Mouse (Mus musculus): ENCODE measurements at regions not wholly inside any gene's neighbourhood (a gene's known extent, or its start where the extent isn't known, plus 50 kb on each side); places are given as distances from the start of the nearest gene placed in this dataset.

DNA sequence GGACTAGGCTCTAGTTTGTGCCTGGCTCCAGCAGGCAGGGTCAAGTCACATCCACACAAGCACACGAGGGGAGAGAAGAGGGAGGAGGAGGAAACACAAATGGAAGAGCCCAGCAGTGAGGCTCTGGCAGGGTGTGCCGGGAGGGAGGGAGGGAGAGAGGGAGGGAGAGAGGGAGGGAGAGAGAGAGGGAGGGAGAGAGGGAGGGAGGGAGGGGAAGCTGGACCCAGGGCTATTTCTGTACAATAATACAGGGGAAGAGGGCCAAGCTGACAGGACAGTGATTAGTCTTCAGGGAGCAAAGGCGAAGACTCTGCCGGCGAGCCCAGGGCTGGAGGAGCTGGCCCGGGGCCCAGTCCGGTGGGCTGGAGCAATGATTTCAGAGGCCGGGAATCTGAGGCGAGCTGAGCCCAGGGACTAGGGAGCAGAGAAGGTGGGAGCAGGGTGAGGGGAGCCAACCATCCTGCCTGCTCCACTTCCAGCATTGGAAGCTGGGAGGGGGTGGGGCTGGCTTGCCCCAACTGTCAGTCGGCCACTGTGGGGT is 155.6 kb downstream of the Efnb1 start:
- DNase-seq, result peak; percentile 28

DNA sequence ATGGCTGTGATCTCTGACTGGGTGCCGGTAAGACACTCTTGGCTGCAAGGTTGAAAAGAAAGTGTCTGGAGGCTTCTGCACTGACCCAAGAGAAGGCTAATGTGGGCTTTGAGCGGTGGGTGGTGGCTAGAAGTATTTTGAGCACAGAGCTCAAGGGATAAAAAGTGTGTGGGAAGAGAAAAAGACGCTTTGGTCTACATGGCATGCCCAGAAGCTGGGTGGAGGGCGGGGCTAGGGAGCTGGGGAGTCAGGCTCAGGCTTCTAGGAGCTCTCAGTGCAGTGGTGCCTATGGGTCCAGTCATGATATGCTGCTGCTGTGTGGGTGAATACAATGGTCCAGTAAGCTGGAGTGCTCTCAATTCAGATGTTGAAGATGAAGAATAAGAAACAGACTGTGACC is 152.1 kb downstream of the Efnb1 start:
- no peak for DNase-seq

DNA sequence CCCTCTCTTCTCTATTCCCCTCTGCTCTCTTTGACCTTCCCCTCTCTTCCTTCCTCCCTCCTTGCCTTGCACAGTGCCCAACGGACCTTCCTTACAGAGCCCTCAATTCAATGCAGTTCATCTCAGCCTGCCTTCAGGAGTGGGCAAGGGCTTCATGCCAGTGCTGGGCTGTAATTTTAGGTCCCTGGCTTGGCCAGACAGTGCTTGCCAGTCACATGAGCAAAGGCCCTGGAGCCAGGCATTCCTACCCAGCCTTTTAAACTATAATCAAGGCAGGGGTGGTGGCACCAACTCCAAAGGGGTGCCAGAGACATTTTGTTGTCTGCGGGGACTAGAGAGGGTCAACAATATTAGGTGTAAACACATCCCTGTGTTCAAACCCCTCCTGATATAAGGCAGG is 150.9 kb downstream of the Efnb1 start:
- DNase-seq, result no peak

DNA sequence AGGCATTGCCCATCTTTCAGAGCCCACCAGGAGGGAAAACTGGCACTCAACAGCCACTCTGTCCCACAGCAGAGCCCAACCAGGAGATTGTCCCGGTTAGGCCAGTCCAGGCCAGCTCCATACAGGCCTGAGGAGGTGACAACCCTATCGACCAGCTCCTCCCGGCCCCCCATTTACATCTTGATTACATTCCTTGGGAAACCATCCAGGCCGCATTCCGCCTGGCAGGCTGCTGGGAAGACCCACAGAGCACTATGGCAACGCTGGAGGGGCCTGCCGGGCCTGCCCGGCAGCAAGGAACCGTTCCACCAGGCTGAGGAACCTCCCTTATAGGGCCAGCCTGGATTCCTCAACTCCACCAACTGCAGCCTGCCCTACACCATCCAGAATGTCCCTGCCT is 149.7 kb downstream of the Efnb1 start:
- no peak for DNase-seq

DNA sequence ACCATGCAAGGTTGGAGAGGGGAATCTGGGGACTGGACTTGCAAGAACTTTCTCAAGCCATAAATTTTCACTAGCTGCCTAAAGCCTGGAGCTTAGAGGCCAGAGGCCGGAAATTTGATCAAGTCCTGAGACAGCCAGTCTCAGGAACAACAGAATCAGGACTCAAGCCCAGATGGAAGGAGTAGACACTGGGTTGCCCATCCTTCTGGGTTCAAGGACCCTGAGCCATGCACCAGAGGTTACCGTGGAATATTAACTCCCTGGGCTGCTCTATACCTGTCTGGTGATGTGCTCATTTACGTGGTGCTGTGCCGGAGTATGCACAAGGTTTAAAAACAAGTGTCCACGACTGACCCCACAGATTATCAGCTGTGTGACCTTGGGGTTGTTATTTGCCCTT is 145.1 kb downstream of the Efnb1 start:
- DNase-seq, result no peak

DNA sequence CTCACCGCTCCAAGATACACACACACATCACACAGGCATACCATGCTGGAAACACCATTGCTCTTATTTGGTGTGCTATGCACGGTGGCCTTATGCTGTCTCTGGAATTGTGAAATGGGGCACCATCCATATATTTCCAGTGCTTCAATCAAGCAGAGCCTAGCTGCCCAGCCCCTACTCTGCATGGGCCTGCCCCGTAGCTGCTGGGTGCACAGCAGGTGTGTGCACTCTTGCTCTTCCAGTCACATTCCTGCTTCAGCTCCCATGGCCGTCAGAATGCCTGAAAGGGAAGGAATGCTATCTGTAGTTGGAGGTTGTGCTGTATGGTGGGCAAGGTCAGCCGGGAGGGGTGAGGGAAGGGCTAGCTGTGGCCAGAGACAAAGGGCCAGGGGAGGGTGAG is 144.6 kb downstream of the Efnb1 start:
- no peak for DNase-seq

DNA sequence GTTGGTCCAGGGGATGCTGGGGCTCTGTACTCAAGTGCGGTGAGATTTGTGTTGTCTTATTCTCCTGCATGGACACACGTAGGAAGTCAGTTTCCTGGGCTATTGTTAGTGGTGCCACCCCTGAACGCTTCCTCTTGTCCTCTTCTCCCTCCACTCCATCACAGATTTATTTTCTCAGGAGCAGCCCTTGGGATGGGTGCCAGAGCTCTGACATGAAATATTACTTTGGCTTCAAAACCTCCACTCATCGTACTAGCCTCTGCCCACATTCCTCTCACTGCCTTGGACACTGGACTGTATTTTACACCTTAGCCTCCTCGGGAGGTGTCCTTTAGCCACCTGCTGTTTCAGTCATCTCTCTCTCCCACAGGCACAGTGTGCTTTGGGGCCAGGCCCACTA is 139.6 kb downstream of the Efnb1 start:
- no peak for DNase-seq

DNA sequence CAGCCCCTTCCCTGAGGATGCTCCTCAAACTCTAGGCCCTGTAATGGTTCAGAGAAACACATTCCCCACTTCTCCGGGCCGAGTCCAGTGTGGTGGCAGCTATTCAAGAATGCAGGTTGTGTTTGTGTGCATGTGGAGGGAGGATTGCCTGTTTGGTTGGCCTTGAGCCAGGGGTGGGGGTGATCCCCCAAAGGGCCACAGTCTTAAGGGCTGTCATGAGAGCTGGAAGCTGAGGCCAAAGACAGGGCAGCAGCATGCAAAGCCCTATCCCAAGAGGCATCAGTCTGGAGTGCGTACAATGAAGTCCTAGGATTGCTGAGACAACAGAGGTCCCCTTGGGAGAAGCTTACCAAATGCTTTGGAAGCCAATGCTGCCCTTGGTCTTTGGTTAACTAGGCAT is 136.0 kb downstream of the Efnb1 start:
- peak; percentile 13 for DNase-seq

DNA sequence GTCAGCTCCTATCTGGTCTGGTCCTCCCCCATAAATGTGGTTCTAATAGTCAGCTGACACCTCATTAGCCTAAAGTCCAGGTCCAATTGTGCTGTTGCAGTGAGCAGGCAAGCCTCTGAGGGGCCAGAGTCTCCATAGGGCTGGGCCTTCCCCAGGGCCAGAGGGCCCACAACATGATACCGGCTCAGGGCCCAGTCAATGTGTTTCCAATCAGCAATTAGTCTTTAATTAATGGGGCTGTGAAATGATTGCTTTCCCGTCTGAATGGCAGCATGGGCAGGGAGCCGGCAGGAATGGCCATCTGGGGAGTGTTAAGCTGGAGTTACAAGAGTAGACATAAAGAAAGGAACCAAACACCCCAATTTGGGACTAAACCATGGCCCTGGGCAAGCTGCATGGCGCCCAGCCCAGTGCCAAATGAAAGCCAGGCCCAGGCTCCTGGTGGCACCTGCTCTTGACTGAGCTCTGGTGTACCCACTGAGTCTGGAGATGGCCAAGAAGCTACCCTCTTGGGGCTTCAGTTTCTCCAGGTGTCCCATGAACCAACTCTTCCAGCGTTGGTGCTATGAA is 113.2 kb downstream of the Efnb1 start:
- DNase-seq, result no peak

DNA sequence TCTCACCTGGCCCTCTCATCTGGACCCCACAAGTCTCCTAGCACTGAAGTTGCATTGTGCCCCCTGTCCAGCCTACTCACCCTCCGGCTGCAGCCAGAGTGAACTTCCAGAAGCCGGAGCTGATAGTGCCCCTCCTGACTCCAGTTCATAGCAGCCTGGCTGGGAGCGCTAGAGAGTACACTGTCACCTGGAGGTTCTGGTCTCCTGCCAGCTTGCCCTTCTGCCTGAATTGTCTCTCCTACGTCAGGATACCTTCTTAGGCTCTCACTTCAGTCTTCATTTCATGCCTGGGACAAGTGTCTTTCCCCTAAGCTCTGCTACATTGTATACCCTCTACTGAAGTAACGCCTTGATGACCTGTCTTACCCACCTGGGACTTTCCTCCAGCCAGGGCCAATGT is 112.3 kb downstream of the Efnb1 start:
- DNase-seq, result no peak

DNA sequence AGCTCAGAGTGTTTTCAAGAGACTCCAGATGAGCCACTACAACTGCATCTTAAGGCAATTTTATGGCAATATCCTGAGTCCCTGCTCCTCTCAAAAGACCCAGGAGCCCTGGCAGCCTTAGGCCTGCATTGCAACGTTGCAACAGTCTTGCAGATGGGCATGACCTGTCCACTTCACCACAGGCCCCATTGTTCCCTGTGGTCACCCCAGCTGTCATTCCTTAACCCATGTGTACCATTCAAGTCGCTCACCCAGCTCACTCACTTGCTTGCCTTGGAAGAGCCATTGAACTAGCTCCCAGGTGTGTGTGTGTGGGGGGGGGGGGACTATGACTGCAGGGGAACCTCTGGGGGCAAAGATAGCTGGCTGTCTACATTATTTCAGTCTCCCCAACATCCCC is 110.8 kb downstream of the Efnb1 start:
- DNase-seq, result no peak

DNA sequence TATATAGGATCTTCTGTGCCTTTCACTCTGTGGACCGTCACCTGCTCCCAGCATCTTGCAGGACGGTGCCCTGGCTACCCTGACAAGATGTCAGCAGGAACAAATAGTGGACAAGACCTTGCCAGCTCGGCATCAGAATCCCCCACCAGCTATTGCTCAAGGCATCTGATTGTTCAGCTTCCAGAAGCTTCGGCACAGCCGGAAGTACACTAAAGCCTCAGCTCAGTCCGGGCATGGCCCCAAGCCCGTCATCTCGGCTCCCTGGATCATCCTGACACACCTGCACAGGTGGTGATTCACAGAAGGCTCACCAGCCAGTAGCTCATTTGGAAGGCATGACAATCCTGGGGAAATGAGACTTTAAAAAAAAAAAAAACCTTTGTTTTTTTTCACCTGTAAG is 110.1 kb downstream of the Efnb1 start:
- no peak for DNase-seq

DNA sequence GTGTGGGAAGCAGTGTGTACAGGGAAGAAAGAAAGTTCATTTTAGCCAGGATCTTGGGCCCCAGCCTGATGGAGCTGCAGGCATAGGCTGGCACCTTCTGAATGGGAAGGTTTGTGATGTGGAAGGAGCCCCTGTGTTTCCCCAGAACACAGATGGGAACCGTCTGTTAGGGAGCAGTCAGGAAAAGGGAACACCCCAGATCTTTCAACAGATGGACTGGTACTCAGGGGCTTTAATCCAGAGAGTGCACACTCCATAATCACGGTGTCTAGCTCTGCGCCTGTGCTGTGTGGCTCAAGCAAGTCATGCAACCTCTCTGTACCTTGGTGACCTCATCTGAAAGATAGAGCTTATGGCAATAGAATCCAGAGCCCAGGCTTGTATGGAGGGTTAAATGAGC is 109.6 kb downstream of the Efnb1 start:
- no peak for DNase-seq

DNA sequence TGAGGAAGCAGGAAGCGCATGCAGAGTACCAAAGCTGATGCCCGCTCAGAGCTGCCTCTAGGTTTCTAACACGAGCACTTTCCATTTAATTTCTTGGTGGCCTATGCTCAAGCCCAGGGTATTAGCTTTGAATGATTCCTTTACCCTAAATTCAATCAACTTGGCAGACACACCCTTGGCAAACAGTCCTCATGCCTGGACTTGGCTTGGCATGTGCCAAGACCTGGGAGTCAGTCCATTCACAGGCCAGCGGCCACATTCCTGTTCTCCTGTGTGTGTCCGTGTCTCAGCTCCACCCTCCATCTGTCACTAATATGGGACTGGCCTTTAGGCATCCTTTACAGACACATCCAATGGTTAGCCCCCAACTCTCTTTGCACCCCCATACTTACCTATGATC is 107.3 kb downstream of the Efnb1 start:
- no peak for DNase-seq

DNA sequence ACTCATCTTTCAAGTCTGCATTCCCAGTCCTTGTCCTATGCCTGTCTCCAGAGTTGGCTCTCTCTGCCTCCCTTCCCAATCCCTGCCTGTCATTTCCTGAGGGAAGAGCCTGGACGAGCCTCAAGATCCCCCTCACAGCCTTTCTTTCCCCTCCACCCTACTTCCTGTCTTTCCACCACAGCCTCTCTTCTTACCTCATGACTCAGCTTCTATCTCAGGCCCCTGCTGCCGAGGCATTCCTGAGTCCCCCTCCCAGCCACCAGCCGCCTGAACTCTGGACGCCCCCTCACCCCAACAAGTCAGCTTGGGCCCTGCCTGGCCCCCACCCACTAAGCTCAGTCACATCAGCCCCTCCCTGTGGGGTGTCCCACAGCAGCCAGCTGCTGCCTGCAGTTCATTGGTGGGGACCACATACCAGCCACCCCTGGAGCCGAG is 105.8 kb downstream of the Efnb1 start:
- DNase-seq, result no peak

DNA sequence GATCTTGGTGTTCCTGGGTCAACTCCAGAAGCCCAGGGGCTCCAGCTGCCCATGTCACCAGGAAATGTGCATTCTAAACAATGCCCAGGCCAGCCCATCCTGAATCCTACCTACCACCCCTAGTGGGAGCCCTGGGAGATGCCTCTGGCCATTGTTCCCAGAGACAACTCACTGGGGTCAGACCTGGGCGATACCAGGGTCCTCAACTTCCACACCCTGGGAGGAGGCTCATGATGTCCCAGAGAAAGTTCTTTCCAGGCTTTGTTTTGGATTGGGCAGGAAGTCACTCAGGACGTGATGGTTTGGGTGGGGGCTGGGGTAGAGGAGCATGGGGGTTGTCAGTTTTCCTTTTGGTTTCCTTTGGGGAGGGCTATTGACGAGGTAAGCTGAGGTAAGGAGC is 97.1 kb downstream of the Efnb1 start:
- DNase-seq, result no peak

DNA sequence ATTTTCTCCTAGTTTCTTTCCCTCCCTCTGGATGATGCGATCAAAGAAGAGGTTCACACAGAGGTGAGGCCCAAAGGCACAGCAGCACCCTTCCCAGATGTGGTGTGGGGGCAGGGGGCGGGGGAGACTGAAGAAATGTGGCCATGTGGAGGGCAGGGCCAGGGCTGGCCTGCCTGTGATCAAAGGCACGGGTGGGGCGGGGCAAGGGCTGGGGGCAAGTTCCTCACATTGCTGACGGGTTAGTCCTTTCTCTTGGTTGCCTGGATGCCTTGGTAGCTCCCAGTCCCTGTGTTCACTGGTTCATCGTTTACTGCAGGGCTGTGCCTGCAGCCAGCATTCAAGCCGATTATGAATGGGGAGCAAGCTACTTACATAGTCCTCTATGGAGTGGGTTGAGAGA is 96.4 kb downstream of the Efnb1 start:
- no peak for DNase-seq

DNA sequence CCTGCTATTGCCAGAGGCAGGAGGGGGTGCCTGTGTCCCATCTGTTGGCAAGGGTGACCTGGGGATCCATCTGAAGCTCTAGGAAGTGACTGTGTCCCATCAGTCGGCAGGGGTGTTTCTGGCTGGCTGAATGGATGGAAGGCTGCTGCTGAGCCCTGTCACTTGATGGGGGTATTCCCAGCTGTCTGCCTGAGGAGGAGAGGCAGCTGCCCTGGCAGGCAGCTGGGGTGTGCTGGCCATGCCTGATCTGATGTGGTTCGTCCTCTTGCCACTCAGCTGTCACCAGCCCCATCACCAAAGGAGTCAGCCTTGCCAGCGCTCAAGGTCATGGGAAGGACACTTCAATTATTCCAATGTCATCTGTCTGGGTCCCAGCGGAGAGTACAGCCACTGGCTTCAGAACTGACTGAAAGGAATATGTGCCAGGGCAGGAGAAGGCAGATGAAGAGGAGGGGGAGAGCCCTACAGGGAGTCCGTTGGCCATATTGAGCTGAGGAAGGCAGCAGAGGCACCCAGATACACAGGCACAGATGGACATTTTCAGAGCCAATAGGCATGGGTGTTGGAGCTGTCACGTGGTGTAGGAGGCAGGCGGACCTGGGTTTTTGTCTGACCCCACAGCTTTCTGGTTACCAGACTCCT is 89.3 kb downstream of the Efnb1 start:
- DNase-seq, result no peak

DNA sequence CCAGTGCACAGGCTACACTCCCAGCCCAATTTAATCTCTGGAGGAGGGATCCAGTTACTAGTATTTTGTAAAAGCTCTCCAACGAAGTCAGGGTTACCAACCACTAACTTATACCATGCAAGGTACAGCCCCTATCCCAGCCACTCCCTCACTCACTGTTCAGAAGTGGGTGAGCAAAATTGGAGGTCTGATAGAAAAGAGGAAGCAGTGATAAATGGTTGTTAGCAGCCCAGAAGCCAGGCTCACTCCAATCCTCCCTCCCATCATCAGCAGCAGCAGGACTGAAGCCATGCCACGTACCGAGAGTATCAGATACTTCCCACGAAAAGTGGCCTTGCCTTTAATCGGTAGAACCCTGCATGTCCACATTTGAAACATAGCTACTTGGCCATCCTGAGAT is 86.1 kb downstream of the Efnb1 start:
- no peak for DNase-seq

DNA sequence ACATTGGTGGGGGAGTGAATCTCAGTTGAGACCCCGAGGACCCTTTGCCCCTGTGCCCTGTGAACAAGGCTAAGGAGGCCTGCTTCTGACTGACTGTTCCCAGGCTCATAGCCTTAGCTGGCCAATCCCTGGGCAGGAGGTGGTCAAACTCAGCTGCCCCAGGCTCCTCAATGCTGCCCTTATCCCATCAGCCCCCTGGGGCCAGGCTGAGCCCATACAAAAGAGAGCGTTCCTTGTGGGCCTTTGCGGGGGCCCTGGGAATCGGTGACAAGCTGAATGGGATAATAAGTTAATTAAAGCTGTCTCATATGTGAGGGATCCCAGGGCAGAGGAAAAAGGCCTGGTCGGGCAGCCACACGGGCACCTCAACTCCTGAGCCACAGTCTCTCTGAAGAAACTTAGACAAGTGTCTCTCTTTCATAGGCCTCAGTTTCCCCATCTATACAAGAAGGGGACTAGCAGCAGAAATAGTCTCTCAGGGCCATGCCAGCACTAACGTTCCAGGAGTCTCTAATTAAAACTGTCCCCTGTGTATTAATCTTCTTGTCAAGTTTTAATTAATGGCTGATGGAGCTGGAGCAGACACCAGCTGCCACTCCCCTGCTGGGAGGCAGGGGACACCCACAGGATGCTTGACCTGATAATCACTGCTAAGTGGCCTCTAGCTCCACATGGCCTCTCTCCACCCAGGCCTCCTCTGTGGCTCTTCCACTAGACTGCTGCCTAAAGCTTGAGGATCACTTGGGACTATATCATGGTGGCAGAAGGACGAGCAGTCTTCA is 84.9 kb downstream of the Efnb1 start:
- DNase-seq, result no peak

DNA sequence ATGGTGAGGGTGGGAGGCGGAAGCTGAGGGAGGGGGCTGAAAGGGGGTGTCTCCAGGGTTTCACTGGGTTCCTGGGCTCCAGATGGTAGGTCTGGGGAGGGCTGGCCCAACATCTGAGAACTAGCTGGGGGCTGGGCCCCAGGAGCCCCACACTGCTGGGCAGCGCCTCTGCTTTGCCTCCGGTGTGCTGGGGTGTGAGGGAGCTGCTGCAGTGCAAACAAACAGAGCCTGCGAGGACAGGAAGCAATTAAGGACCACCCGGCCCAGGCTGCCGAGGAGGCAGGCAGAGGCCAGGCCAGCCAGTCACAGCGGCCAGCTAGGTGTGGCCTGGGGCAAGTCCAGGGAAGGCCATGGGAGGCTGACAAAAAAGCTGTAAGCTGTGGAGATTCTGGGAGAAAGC is 82.3 kb downstream of the Efnb1 start:
- DNase-seq, result no peak

DNA sequence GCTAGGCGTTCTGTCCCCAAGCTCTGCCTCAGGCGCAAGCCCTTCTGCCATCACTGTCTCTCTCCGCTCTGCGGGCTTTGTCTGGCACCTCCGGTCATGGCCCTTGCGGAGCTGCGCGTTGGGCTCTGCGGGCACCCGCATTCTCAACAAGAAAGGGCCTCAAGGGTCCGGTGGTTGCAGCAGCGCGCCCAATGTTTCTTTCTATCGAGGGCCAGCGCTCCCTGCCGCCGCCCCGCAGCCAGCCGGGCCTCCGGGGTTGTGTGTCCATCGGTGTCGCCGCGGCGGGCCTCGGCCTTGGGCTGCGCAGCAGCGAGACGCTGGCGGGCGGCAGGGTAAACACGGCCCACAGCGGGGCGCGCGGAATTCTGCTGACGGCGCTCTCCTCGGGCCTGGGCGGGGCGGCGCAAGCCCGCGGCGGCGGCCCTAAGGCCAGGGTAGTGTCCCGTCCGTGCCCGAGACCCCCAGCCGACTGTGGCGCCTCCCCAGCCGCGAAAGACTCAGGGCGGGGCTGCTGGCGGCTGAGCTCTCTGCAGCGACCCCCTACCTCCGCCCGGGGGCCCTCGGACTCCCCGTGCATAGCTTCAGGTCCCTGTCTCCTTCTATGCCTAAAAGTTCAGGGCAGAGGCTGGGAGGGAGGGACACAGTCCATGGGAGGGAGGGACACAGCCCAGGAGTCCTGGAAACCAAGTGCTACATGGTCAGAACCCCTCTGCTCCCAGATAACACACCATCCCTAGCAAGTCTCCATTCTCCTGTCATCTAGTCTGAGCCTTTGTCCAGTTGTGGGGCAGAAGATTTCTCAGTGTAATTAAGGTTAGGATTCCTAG is 80.9 kb downstream of the Efnb1 start:
- DNase-seq, result peak; percentile 43

DNA sequence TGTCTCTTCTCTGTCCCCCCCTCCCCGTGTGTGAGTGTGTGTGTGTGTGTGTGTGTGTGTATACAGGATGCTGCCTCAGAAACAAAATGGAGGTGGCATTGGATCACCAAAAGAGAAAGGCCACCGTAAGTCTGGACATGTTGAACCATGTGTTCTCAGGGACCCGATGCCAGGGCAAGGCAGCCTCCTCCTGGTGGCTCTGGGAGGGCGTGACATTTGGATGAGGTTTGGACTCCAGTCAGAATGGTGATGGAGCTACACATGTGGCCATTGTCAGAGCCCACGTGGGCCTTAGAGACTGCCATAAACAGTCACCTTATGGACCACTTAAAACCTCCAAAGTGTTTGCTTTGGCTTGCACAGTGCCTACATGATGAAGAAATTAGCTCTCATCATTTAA is 80.0 kb downstream of the Efnb1 start:
- no peak for DNase-seq
